Mouse (Mus musculus) forebrain, embryonic 11.5 days (tissue): ENCODE measurements around the gene Trim60. TPM values are rescaled to one million over a fixed set of nuclear protein-coding genes. Genes with fewer than 3 reads are reported as not detected.

Experiments
- ATAC-seq: fragments of 200-750 bp; cut with Nextera tagmentation; replicated peaks from 2 replicates; pipeline ENCODE4 v1.8.0; 2017; ENCODE audit warnings: moderate TSS enrichment; ENCODE audit not compliant: low FRiP score
- DNase-seq: peaks from one replicate; pipeline ENCODE4 v3.0.0-alpha.2; 2017; ENCODE audit warnings: low spot score
- H3K27ac ChIP-seq: fragments of 300-500 bp; sonication (generic); 2 replicates; pipeline ENCODE4 v1.5.1; 2014; ENCODE audit warnings: low read depth, low read length
- H3K27me3 ChIP-seq: fragments of 300-500 bp; sonication (generic); 2 replicates; pipeline ENCODE4 v1.6.1; 2014; ENCODE audit warnings: mild to moderate bottlenecking, low read length, mixed read lengths; ENCODE audit not compliant: control insufficient read depth, insufficient read depth
- H3K36me3 ChIP-seq: fragments of 300-500 bp; sonication (generic); 2 replicates; pipeline ENCODE4 v1.6.1; 2014; ENCODE audit warnings: mild to moderate bottlenecking, low read length, moderate library complexity, mixed read lengths; ENCODE audit not compliant: control insufficient read depth, insufficient read depth
- H3K4me1 ChIP-seq: fragments of 300-500 bp; sonication (generic); replicated peaks from 2 replicates; pipeline ENCODE4 v1.6.1; 2014; ENCODE audit warnings: low read length, mixed read lengths; ENCODE audit not compliant: control insufficient read depth, insufficient read depth
- H3K4me2 ChIP-seq: fragments of 300-500 bp; sonication (generic); 2 replicates; pipeline ENCODE4 v1.6.1; 2014; ENCODE audit warnings: low read depth, mild to moderate bottlenecking, low read length, moderate library complexity, mixed read lengths; ENCODE audit not compliant: severe bottlenecking
- H3K4me3 ChIP-seq: fragments of 300-500 bp; sonication (generic); 2 replicates; pipeline ENCODE4 v1.5.1; 2014; ENCODE audit warnings: low read depth, low read length
- H3K9ac ChIP-seq: fragments of 300-500 bp; sonication (generic); 2 replicates; pipeline ENCODE4 v1.6.1; 2014; ENCODE audit warnings: low read length
- H3K9me3 ChIP-seq: fragments of 300-500 bp; sonication (generic); 2 replicates; pipeline ENCODE4 v1.6.1; 2016; ENCODE audit warnings: low read length, mixed read lengths; ENCODE audit not compliant: control insufficient read depth
- WGBS: fragments of 180-500 bp; shearing (Covaris S2); extraction: QIAGEN DNeasy Blood & Tissue Kit; methylation state at CpG from one replicate; pipeline ENCODE4 v1.1.7; 2014; 5-methylcytosine and 5-hydroxymethylcytosine counted together
- polyA plus RNA-seq: library from polyadenylated mRNA; unstranded; fragments of >200 nt; fragmentation: Nextera tagmentation; extraction: Ambion mirVana; gene quantifications from 2 replicates; pipeline ENCODE4 v1.2.1, GENCODE M21; 2014

Gene Trim60
- polyA plus RNA-seq, 1 experiment from 2014 or later: not detected

GRCm38 (mm10) chr8:64952101-64952500 is 66.3 kb downstream of the Trim60 start:
- Histone ChIP-seq H3K4me2 (no peak overlapping the region), H3K4me1 (no peaks in the 10 kb centered on the region), H3K36me3 (no peaks in the 10 kb centered on the region), H3K9ac (no peak overlapping the region), H3K9me3 (no peaks in the 10 kb centered on the region), H3K4me3 (no peak overlapping the region), H3K27ac (no peak overlapping the region), H3K27me3 (no peaks in the 10 kb centered on the region)
- DNase-seq: no peak
- ATAC-seq: no peak
- 64% methylated on average over 6 of the region's 6 CpGs for WGBS

Other genes with a start within 250 kb of the Trim60 start
- 22.6 and 26.0 TPM in 2 replicates for gene Klhl2, start 168.6 kb downstream of the Trim60 start, polyA plus RNA-seq
- 14.0 and 17.4 TPM in 2 replicates for gene Tmem192, start 71.4 kb downstream of the Trim60 start, polyA plus RNA-seq
- 0.19 TPM in 1 of 2 replicates, not detected in the other for gene Trim75, start 30.8 kb downstream of the Trim60 start, polyA plus RNA-seq
- gene Trim61, start 61 bp downstream of the Trim60 start, polyA plus RNA-seq: not detected in 2 replicates
- 5.6 and 5.7 TPM in 2 replicates for gene Apela, start 18.8 kb upstream of the Trim60 start, polyA plus RNA-seq
- gene Gm10663, start 56.4 kb upstream of the Trim60 start, polyA plus RNA-seq: not detected in 2 replicates
- gene BC030870, start 111.0 kb upstream of the Trim60 start, polyA plus RNA-seq: not detected in 2 replicates